Comparison of ENCODE assay signal across 9 mouse cellular contexts in the genomic region with DNA sequence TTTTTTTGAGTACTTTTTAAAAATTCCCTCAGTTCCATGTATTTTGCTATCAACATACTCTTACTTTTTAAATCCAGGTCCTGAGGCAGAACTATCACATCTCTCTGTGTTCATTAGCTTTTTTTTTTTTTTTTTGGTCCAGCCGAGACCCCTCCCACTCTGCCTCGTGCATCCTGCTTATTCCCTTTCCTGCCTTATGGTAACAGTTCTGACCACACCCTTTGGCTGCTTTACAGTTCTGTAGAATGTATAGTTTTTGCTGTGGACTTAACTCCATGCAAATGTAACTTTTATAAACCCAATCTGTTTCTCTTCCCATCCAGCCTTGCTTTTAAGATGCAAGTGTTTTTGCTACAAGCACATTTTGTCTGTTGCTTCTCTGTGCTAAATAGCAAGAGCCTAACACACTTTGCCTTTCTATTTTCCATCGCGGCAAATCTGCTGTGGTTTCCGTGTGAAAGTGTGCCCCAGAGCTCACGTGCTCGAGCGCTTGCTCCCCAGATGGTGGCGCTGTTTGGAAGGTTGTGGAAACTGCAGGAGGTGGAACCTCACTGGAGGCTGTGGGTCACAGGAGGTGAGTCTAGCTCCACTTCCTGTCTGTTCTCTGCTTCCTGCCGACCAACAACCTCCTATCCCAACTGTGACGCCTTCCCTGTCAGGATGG.
DNase-seq lines count a peak whose midpoint lies in the region; ATAC-seq lines count a peak whose summit lies in the region.
"Had no signal": no experiment of that assay in that cellular context is flagged by ENCODE, and none has a peak within 500 bp of the region (broad histone marks: within the 10 kb centered on the region; RNA-seq: fewer than 3 reads in every experiment).

No protein-coding gene starts in this region.

- ATAC-seq in hindbrain, embryonic 11.5 days (ENCODE audit: low FRiP score), result no peak
- ATAC-seq in hindbrain, embryonic 13.5 days (ENCODE audit: low FRiP score), result no peak

- DNase-seq in hindbrain, embryonic 11.5 days (ENCODE audit: low spot score), result peak; percentile 30
- DNase-seq in adrenal gland, adult 18-20 months (ENCODE audit: low spot score in 2 of 2), result peak; percentile 30 to 49
- DNase-seq in embryo, embryonic 9.5 days (ENCODE audit: extremely low spot score), result peak; percentile 29
- peak; percentile 56 to 72 for DNase-seq in heart, postnatal 14 days
- peak; percentile 31 to 48 for DNase-seq in layer of hippocampus, postnatal 14 days (ENCODE audit: low spot score in 2 of 2)
- DNase-seq in mesoderm, embryonic 11.5 days (ENCODE audit: low read depth, low spot score), result peak; percentile 34
- DNase-seq in c-Kit-positive CD71-positive TER-119-positive erythroid progenitor cells, embryonic 14.5 days (ENCODE audit: low spot score), result no peak

- no peaks in the 10 kb centered on the region for H3K4me1 ChIP-seq in hindbrain, embryonic 11.5 days (replicated peaks; ENCODE audit: control insufficient read depth, insufficient read depth, low read length)
- H3K4me1 ChIP-seq in hindbrain, embryonic 13.5 days (replicated peaks), result peaks cover 12% of the 10 kb centered on the region; the same call in 1 of the 2 replicates

- no peak overlapping the region for H3K4me2 ChIP-seq in hindbrain, embryonic 11.5 days (replicated peaks; ENCODE audit: low read depth, low read length)
- H3K4me2 ChIP-seq in hindbrain, embryonic 13.5 days, result no peak overlapping the region
- H3K4me2 ChIP-seq: limb, embryonic 12.5 days had no signal

- H3K4me3 ChIP-seq in hindbrain, embryonic 11.5 days (ENCODE audit: low read depth, low read length), result no peak overlapping the region
- H3K4me3 ChIP-seq in hindbrain, embryonic 13.5 days, result no peak overlapping the region
- H3K4me3 ChIP-seq: limb, embryonic 12.5 days had no signal

- no peak overlapping the region for H3K27ac ChIP-seq in hindbrain, embryonic 11.5 days (ENCODE audit: low read depth, low read length)
- H3K27ac ChIP-seq in hindbrain, embryonic 13.5 days, result no peak overlapping the region
- H3K27ac ChIP-seq: limb, embryonic 12.5 days had no signal

- no peaks in the 10 kb centered on the region for H3K36me3 ChIP-seq in hindbrain, embryonic 11.5 days (ENCODE audit: control insufficient read depth, insufficient read depth, low read length)
- no peaks in the 10 kb centered on the region for H3K36me3 ChIP-seq in hindbrain, embryonic 13.5 days
- H3K36me3 ChIP-seq: limb, embryonic 12.5 days had no signal

- H3K9me3 ChIP-seq in hindbrain, embryonic 11.5 days (ENCODE audit: control insufficient read depth, low read length), result no peaks in the 10 kb centered on the region
- no peaks in the 10 kb centered on the region for H3K9me3 ChIP-seq in hindbrain, embryonic 13.5 days
- H3K9me3 ChIP-seq: limb, embryonic 12.5 days had no signal

- H3K27me3 ChIP-seq in hindbrain, embryonic 11.5 days (ENCODE audit: control insufficient read depth, insufficient read depth, low read length), result no peaks in the 10 kb centered on the region
- H3K27me3 ChIP-seq in hindbrain, embryonic 13.5 days, result no peaks in the 10 kb centered on the region
- H3K27me3 ChIP-seq: limb, embryonic 12.5 days had no signal

- H3K9ac ChIP-seq in hindbrain, embryonic 11.5 days (ENCODE audit: low read depth, low read length), result no peak overlapping the region
- H3K9ac ChIP-seq in hindbrain, embryonic 13.5 days, result no peak overlapping the region
- H3K9ac ChIP-seq: limb, embryonic 12.5 days had no signal

- intact Hi-C loops in heart, postnatal 14 days (cut with DNase I), result no loop called here

- 79% methylated on average over 11 of the region's 11 CpGs for WGBS in hindbrain, embryonic 11.5 days
- WGBS in hindbrain, embryonic 13.5 days, result 65% methylated on average over 11 of the region's 11 CpGs
